Mouse (Mus musculus) neutrophil, adult 65 days (primary cell): ENCODE measurements around the gene Adamts15. TPM values are rescaled to one million over a fixed set of nuclear protein-coding genes. Genes with fewer than 3 reads are reported as not detected.

Source experiments
- total RNA-seq: library from RNA; stranded (reverse); gene quantifications from 2 replicates; pipeline ENCODE4 v1.2.4, GENCODE M21; 2023

Gene Adamts15
- total RNA-seq = not detected in 2 replicates

DNA sequence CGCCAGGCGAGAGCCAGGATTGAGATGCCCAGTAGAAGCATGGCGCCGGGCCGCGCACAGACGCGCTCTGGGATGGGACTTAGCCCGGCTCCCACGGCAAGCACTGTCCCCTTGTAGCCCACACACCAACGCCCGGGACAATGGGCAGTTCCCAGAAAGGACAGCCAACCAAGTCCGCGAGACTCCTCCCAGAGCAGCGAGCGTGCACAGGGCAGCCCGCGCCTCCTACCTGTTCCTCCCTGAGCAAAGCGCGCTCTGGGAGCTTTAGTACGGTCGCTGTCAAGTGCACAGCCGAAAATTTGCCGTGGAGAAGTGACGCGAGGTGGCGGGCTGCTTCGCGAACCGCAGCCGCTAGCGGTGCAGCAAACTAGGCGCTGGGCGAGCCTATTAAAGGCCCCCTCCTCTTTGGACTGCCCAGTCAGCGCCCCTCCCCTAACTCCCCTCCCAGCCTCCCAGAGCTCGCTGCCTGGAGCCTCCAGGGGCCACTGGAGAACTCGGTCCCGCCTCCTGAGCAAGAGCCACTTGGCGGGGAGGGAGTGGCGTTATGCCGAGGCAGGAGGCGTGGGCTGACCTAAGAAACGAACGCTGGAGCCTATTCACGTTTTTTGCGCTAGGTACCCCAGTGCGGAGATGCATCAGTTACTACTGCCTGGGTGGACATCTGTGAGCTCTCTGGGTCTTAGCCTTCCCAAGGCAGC, at the start of gene Adamts15:
TSS of gene Adamts15 (minus strand) at position 256 of the 698 bp plus-strand sequence.

DNA sequence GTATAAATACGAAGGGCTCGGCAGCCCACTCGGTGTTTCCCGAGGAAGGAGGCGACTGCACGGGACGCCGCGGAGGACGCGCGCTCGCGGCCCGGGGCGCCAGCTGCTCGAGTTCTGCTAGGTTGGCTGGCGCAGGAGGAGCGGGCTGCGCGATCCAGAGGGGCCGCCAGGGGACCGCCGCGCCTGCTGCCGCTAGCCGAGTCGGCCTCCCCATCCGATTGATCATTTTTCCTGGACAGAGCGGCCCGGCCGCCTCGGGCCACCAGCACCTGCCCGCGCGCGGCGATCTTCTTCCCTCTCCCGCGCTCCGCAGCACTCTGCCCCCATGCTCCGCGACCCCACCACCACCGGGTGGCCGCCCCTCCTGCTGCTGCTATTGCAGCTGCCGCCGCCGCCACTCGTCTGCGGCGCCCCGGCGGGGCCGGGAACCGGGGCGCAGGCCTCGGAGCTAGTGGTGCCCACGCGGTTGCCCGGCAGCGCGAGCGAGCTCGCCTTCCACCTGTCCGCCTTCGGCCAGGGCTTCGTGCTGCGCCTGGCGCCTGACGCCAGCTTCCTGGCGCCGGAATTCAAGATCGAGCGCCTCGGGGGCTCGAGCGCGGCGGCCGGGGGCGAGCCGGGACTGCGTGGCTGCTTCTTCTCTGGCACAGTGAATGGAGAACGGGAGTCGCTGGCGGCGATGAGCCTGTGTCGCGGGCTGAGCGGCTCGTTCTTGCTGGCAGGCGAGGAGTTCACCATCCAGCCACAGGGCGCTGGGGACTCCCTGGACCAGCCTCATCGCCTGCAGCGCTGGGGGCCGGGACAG, 20.5 kb upstream of the Adamts15 start, which contains the start of gene Adamts8:
TSS of gene Adamts8 (plus strand) at position 51 of the 802 bp plus-strand sequence.

Other genes with a start within 250 kb of the Adamts15 start
- not detected in 2 replicates for gene Adamts8, start 20.1 kb upstream of the Adamts15 start, total RNA-seq
- 23.6 and 24.5 TPM in 2 replicates for gene Zbtb44, start 108.2 kb upstream of the Adamts15 start, total RNA-seq
- gene St14, start 209.4 kb upstream of the Adamts15 start, total RNA-seq = 1.5 and 1.9 TPM in 2 replicates